In genomic region chr2:119300819-119301493, GRCm38 (mm10) we compare ENCODE assay signal across 7 mouse cellular contexts. TPM values are rescaled to one million over a fixed set of nuclear protein-coding genes. Genes with fewer than 3 reads are reported as not detected.
DNase-seq lines count a peak whose midpoint lies in the region; ATAC-seq and TF ChIP-seq lines count a peak whose summit lies in the region.

No protein-coding gene starts in this region.

- TF ChIP-seq CTCF in E14TG2a.4 (conservative IDR thresholded peaks at IDR 0.05; ENCODE audit: low read length): no peak
- TF ChIP-seq CTCF in thymus, adult 2 months (IDR thresholded peaks at IDR 0.05; ENCODE audit: borderline replicate concordance, control insufficient read depth, extremely low read depth, insufficient read depth, low read length, poor library complexity): no peak

- peaks cover 59% of the 10 kb centered on the region for H3K4me1 ChIP-seq in E14TG2a.4 (replicated peaks; ENCODE audit: low read depth, low read length)
- H3K4me1 ChIP-seq in heart, embryonic 11.5 days (ENCODE audit: control insufficient read depth, insufficient read depth, low read length): peaks cover 29% of the 10 kb centered on the region
- peaks cover 19% of the 10 kb centered on the region for H3K4me1 ChIP-seq in thymus, adult 2 months (replicated peaks; ENCODE audit: control insufficient read depth, insufficient read depth, low read length)

- peak overlapping the region; percentile 47; the same call in 1 of the 2 replicates for H3K4me3 ChIP-seq in E14TG2a.4 (replicated peaks; ENCODE audit: low read length)
- no peak overlapping the region for H3K4me3 ChIP-seq in heart, embryonic 11.5 days (ENCODE audit: low read depth, low read length)
- H3K4me3 ChIP-seq in thymus, adult 2 months (ENCODE audit: control insufficient read depth, insufficient read depth, low read length): peak overlapping the region; percentile 0; the same call in 1 of the 2 replicates

- no peak for TF ChIP-seq POLR2A in thymus, adult 2 months (IDR thresholded peaks at IDR 0.05; ENCODE audit: control insufficient read depth, extremely low read depth, insufficient read depth, low read length, poor library complexity)

- peak overlapping the region; percentile 59; the same call in 1 of the 2 replicates for H3K9ac ChIP-seq in heart, embryonic 11.5 days (ENCODE audit: low read depth, low read length)

- WGBS in heart, embryonic 11.5 days (ENCODE audit: insufficient replicate concordance): 40% methylated on average over 7 of the region's 7 CpGs
- WGBS in thymus, adult 2 months: 16% methylated on average over 7 of the region's 7 CpGs

- H3K36me3 ChIP-seq in E14TG2a.4 (ENCODE audit: insufficient read depth, low read length): peaks cover 34% of the 10 kb centered on the region
- H3K36me3 ChIP-seq in heart, embryonic 11.5 days (ENCODE audit: control insufficient read depth, insufficient read depth, low read length): peaks cover 14% of the 10 kb centered on the region
- H3K36me3 ChIP-seq in thymus, adult 2 months (ENCODE audit: control insufficient read depth, insufficient read depth, low read length): peaks cover 12% of the 10 kb centered on the region

- no peaks in the 10 kb centered on the region for H3K9me3 ChIP-seq in E14TG2a.4 (ENCODE audit: low read length)
- no peaks in the 10 kb centered on the region for H3K9me3 ChIP-seq in heart, embryonic 11.5 days (replicated peaks; ENCODE audit: control insufficient read depth, low read length)

- H3K4me2 ChIP-seq in heart, embryonic 11.5 days: peak overlapping the region; percentile 57

- ATAC-seq in heart, embryonic 11.5 days (replicated peaks; ENCODE audit: insufficient number of reproducible peaks, low FRiP score, low TSS enrichment): peak; percentile 13; the same call in 1 of the 2 replicates

- 0 out of 2 replicates have a peak, but pooled peaks cover 3% of the 10 kb centered on the region for H3K27me3 ChIP-seq in E14TG2a.4 (ENCODE audit: insufficient read depth, low read length)
- H3K27me3 ChIP-seq in heart, embryonic 11.5 days (ENCODE audit: control insufficient read depth, insufficient read depth, low read length): no peaks in the 10 kb centered on the region
- no peaks in the 10 kb centered on the region for H3K27me3 ChIP-seq in thymus, adult 2 months (ENCODE audit: control insufficient read depth, insufficient read depth, low read length)

- peak overlapping the region; percentile 16; the same call in 1 of the 2 replicates for H3K27ac ChIP-seq in heart, embryonic 11.5 days (ENCODE audit: low read depth, low read length)
- H3K27ac ChIP-seq in thymus, adult 2 months (ENCODE audit: control insufficient read depth, insufficient read depth, low read length): peak overlapping the region; percentile 18; the same call in 1 of the 2 replicates

- peak; percentile 43 for DNase-seq in CD4-positive, CD25-positive, alpha-beta regulatory T cell, adult 2 months (ENCODE audit: low read depth, low spot score)
- peak; percentile 58 for DNase-seq in kidney, adult 9 months
- peak; percentile 87 for DNase-seq in lung, postnatal 10 days
- peak; percentile 67 for DNase-seq in thymus, adult 2 months
- no peak for DNase-seq in gastrocnemius, postnatal 4 days (ENCODE audit: low spot score in 2 of 2)

RNA-seq across cellular contexts. Expression of gene Vps18, which starts 12.4 kb away (rescaled TPM):
- polyA plus RNA-seq in heart, embryonic 11.5 days (2014; fragmentation: Nextera tagmentation; extraction: Ambion mirVana): 6.9 and 8.7 TPM in 2 replicates
- 28.4 and 30.5 TPM in 2 replicates for polyA plus RNA-seq in thymus, adult 2 months (2012; rRNA removed)
- total RNA-seq in gastrocnemius, postnatal 4 days (2021): 10 to 100 TPM; 12.6 to 13.0 TPM

RNA-seq across cellular contexts. Expression of gene Dll4, which starts 24.6 kb away (rescaled TPM):
- polyA plus RNA-seq in heart, embryonic 11.5 days (2014; fragmentation: Nextera tagmentation; extraction: Ambion mirVana): 3.7 and 5.0 TPM in 2 replicates
- polyA plus RNA-seq in thymus, adult 2 months (2012; rRNA removed): 17.6 and 18.9 TPM in 2 replicates
- 10 to 100 TPM; 13.7 to 13.9 TPM for total RNA-seq in gastrocnemius, postnatal 4 days (2021)

RNA-seq across cellular contexts. Expression of gene Rhov, which starts 29.9 kb away (rescaled TPM):
- polyA plus RNA-seq in heart, embryonic 11.5 days (2014; fragmentation: Nextera tagmentation; extraction: Ambion mirVana): not detected in 2 replicates
- 2.6 and 3.5 TPM in 2 replicates for polyA plus RNA-seq in thymus, adult 2 months (2012; rRNA removed)
- under 1 TPM in 1 of 2 experiments, not detected in 1; 0.16 TPM for total RNA-seq in gastrocnemius, postnatal 4 days (2021)

RNA-seq across cellular contexts. Expression of gene Chac1, which starts 50.1 kb away (rescaled TPM):
- 0.35 and 0.74 TPM in 2 replicates for polyA plus RNA-seq in heart, embryonic 11.5 days (2014; fragmentation: Nextera tagmentation; extraction: Ambion mirVana)
- 1.1 TPM in 2 replicates for polyA plus RNA-seq in thymus, adult 2 months (2012; rRNA removed)
- under 1 TPM; 0.65 to 0.88 TPM for total RNA-seq in gastrocnemius, postnatal 4 days (2021)

Comparison
In these comparisons a context has a peak if more than half of its experiments do, and no peak if none do; other contexts are left out.
1. DNase-seq: peak in CD4-positive, CD25-positive, alpha-beta regulatory T cell, adult 2 months (single experiment), kidney, adult 9 months (single experiment), lung, postnatal 10 days (single experiment) and thymus, adult 2 months (single experiment); none in gastrocnemius, postnatal 4 days (0 of 2).